Mouse (Mus musculus): ENCODE results near the gene Qsox2.

The Qsox2 gene

GRCm38 (mm10) chr2:26237290-26237782 lies at the start of gene Qsox2:
Gene Qsox2 (minus strand): TSS chr2:26237525.
- peak; percentile 88 for DNase-seq

- DNase-seq, result no peak
Observed at GRCm38 (mm10) chr2:26286391-26286790, 49.1 kb upstream of the Qsox2 start.

- no peak for DNase-seq
Observed at GRCm38 (mm10) chr2:26285804-26286203, 48.5 kb upstream of the Qsox2 start.

GRCm38 (mm10) chr2:26280594-26280993 lies 43.3 kb upstream of the Qsox2 start:
- no peak for DNase-seq

- DNase-seq, result no peak
Observed at GRCm38 (mm10) chr2:26279712-26280111, 42.4 kb upstream of the Qsox2 start.

GRCm38 (mm10) chr2:26273611-26274010 lies 36.3 kb upstream of the Qsox2 start:
- peak; percentile 43 for DNase-seq

- no peak for DNase-seq
Observed at GRCm38 (mm10) chr2:26268216-26268615, 30.9 kb upstream of the Qsox2 start.

GRCm38 (mm10) chr2:26266066-26266742 lies 28.9 kb upstream of the Qsox2 start:
- no peak for DNase-seq

- no peak for DNase-seq
Observed at GRCm38 (mm10) chr2:26265095-26265494, 27.8 kb upstream of the Qsox2 start.

GRCm38 (mm10) chr2:26264646-26265045 lies 27.3 kb upstream of the Qsox2 start:
- no peak for DNase-seq

- DNase-seq, result no peak
Observed at GRCm38 (mm10) chr2:26257315-26258096, 20.2 kb upstream of the Qsox2 start.

GRCm38 (mm10) chr2:26254816-26255215 lies 17.5 kb upstream of the Qsox2 start:
- DNase-seq, result no peak

- DNase-seq, result no peak
Observed at GRCm38 (mm10) chr2:26252514-26253206, 15.3 kb upstream of the Qsox2 start.

GRCm38 (mm10) chr2:26247531-26247930 lies 10.2 kb upstream of the Qsox2 start:
- DNase-seq, result no peak

GRCm38 (mm10) chr2:26240841-26241240 lies 3.5 kb upstream of the Qsox2 start:
- DNase-seq, result no peak

- no peak for DNase-seq
Observed at GRCm38 (mm10) chr2:26240330-26240729, 3.0 kb upstream of the Qsox2 start.

- DNase-seq, result no peak
Observed at GRCm38 (mm10) chr2:26236681-26237289, 540 bp downstream of the Qsox2 start.

- no peak for DNase-seq
Observed at GRCm38 (mm10) chr2:26234771-26235170, 2.6 kb downstream of the Qsox2 start.

GRCm38 (mm10) chr2:26234253-26234652 lies 3.1 kb downstream of the Qsox2 start:
- DNase-seq, result peak; percentile 14

GRCm38 (mm10) chr2:26231366-26231765 lies 6.0 kb downstream of the Qsox2 start:
- no peak for DNase-seq

- DNase-seq, result no peak
Observed at GRCm38 (mm10) chr2:26230253-26230652, 7.1 kb downstream of the Qsox2 start.

- DNase-seq, result peak; percentile 67
Observed at GRCm38 (mm10) chr2:26227788-26228187, 9.5 kb downstream of the Qsox2 start.

GRCm38 (mm10) chr2:26225242-26225641 lies 12.1 kb downstream of the Qsox2 start:
- peak; percentile 56 for DNase-seq

Measured in thymus, postnatal 14 days (tissue).